22 mouse cellular contexts compared by ENCODE assay signal in genomic region chr19:47621478-47621877, GRCm38 (mm10).
"Had no signal": no experiment of that assay in that cellular context is flagged by ENCODE, and none has a peak within 500 bp of the region (broad histone marks: within the 10 kb centered on the region; RNA-seq: fewer than 3 reads in every experiment).

No protein-coding gene starts in this region.

- DNase-seq: kidney, adult 18-20 months; kidney, adult 9 months; kidney, postnatal 25 days; left cerebral cortex, postnatal 4 days; liver, postnatal 0 days; lung, embryonic 14.5 days; lung, postnatal 14 days; lung, postnatal 4 days; thymus, adult 2 months; thymus, postnatal 14 days; thymus, postnatal 4 days had no signal

- H3K9ac ChIP-seq: limb, embryonic 12.5 days; limb, embryonic 15.5 days; liver, embryonic 14.5 days; liver, postnatal 0 days; lung, embryonic 14.5 days; midbrain, embryonic 13.5 days had no signal

- ATAC-seq: intestine, embryonic 16.5 days; liver, postnatal 0 days; midbrain, embryonic 13.5 days; midbrain, embryonic 16.5 days had no signal

- H3K4me1 ChIP-seq: limb, embryonic 12.5 days; limb, embryonic 15.5 days; megakaryocyte, embryonic 14.5 days had no signal

- H3K9me3 ChIP-seq: limb, embryonic 12.5 days; limb, embryonic 15.5 days; megakaryocyte, embryonic 14.5 days; midbrain, embryonic 10.5 days; midbrain, embryonic 13.5 days had no signal

- H3K4me2 ChIP-seq: limb, embryonic 12.5 days; limb, embryonic 15.5 days; liver, embryonic 11.5 days; lung, embryonic 14.5 days; midbrain, embryonic 13.5 days had no signal

- H3K4me3 ChIP-seq: limb, embryonic 12.5 days; limb, embryonic 15.5 days; megakaryocyte, embryonic 14.5 days; midbrain, embryonic 10.5 days; midbrain, embryonic 13.5 days had no signal

- H3K27me3 ChIP-seq: limb, embryonic 12.5 days; limb, embryonic 15.5 days; megakaryocyte, embryonic 14.5 days; midbrain, embryonic 13.5 days had no signal

- H3K27ac ChIP-seq: kidney, postnatal 0 days; limb, embryonic 12.5 days; limb, embryonic 15.5 days; liver, embryonic 14.5 days; midbrain, embryonic 10.5 days; midbrain, embryonic 13.5 days; stomach, postnatal 0 days had no signal
